Mouse (Mus musculus) heart, adult 2 months (tissue): ENCODE data around the gene Efl1. TPM values are rescaled to one million over a fixed set of nuclear protein-coding genes. Genes with fewer than 3 reads are reported as not detected.

Experiments used
- DNase-seq, 2 experiments: peaks; one replicate each; pipeline ENCODE4 v3.0.0; 2021
- H3K27ac ChIP-seq: fragments of 200-600 bp; 2 replicates; pipeline ENCODE4 v1.8.1; 2022
- H3K27me3 ChIP-seq: fragments of 200-500 bp; 2 replicates; pipeline ENCODE4 v1.6.1; 2012; ENCODE audit warnings: mild to moderate bottlenecking, low read length, inconsistent platforms, mixed read lengths; ENCODE audit not compliant: control insufficient read depth, insufficient read depth
- H3K36me3 ChIP-seq: fragments of 200-500 bp; 2 replicates; pipeline ENCODE4 v1.6.1; 2012; ENCODE audit warnings: low read length, inconsistent platforms; ENCODE audit not compliant: control insufficient read depth, insufficient read depth
- H3K4me1 ChIP-seq: fragments of 200-500 bp; 2 replicates; pipeline ENCODE4 v1.6.1; 2011; ENCODE audit warnings: low read length; ENCODE audit not compliant: control insufficient read depth, insufficient read depth
- H3K4me3 ChIP-seq: fragments of 200-600 bp; 2 replicates; pipeline ENCODE4 v1.8.1; 2022
- H3K79me2 ChIP-seq: fragments of 200-500 bp; replicated peaks from 2 replicates; pipeline ENCODE4 v1.6.1; 2012; ENCODE audit warnings: mild to moderate bottlenecking, inconsistent platforms, low read length, moderate library complexity, mixed read lengths; ENCODE audit not compliant: control insufficient read depth, insufficient read depth
- H3K9ac ChIP-seq: fragments of 200-500 bp; 2 replicates; pipeline ENCODE4 v1.6.1; 2012; ENCODE audit warnings: low read depth, mild to moderate bottlenecking, control low read depth, inconsistent platforms, low read length, mixed read lengths
- CTCF ChIP-seq: fragments of 200-600 bp; IDR thresholded peaks from 2 replicates; pipeline ENCODE4 v1.8.1; 2022; ENCODE audit warnings: antibody characterized with exemption, mild to moderate bottlenecking, moderate library complexity
- EP300 ChIP-seq: fragments of 200-500 bp; IDR thresholded peaks from 2 replicates; pipeline ENCODE4 v1.6.1; 2011; ENCODE audit warnings: low read depth, low read length, control low read depth; ENCODE audit not compliant: insufficient read depth
- POLR2A ChIP-seq: fragments of 200-500 bp; IDR thresholded peaks from 2 replicates; pipeline ENCODE4 v1.6.1; 2011; ENCODE audit warnings: mild to moderate bottlenecking, low read depth, low read length, control low read depth; ENCODE audit not compliant: insufficient read depth
- WGBS: fragments of 180-500 bp; shearing (Covaris S2); methylation state at CpG from one replicate; pipeline ENCODE4 v1.1.7; 2018; 5-methylcytosine and 5-hydroxymethylcytosine counted together
- intact Hi-C: fragments of 180-260 bp; cut with DNase I; formaldehyde crosslinking; loops from one replicate; pipeline ENCODE4 v1.15.1; 2025
- polyA plus RNA-seq: library from polyadenylated mRNA; depleted of rRNA; stranded (reverse); fragments of >200 nt; gene quantifications from 2 replicates; pipeline ENCODE4 v1.2.3, GENCODE M21; 2012
- total RNA-seq, 2 experiments: library from RNA; stranded (reverse); gene quantifications; 2 replicates each; pipeline ENCODE4 v1.2.3; 2021

Efl1 gene
- total and polyA plus RNA-seq, 3 experiments: 2.8 to 9.3 (median 8.7) TPM

DNA sequence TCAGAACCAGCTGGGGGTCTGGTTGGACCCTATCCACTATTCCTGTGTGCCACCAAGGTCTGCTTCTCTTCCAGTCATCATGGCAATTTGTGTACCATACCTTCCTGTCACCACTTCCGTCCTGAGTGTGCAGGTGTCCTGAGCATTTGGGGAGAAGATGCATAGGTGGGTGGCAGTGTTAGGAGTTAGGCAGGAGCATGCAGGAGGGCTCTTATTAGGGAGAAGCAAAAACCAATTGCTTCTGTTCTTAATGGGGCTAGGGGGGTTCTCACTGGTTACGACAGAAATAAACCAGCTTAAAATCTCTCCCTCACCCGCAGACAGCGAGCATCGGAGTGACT is 162.4 kb downstream of the Efl1 start:
- H3K79me2 ChIP-seq: no peaks in the 10 kb centered on the region
- 64% methylated on average over 5 of the region's 5 CpGs for WGBS
- H3K9ac ChIP-seq: no peak overlapping the region
- no peak overlapping the region for H3K27ac ChIP-seq
- no peak for TF ChIP-seq CTCF
- no peak for TF ChIP-seq POLR2A
- TF ChIP-seq EP300: no peak
- no peaks in the 10 kb centered on the region for H3K27me3 ChIP-seq
- DNase-seq: no peak
- no peaks in the 10 kb centered on the region for H3K36me3 ChIP-seq
- H3K4me1 ChIP-seq: no peaks in the 10 kb centered on the region
- intact Hi-C loops: no loop called here
- no peak overlapping the region for H3K4me3 ChIP-seq

DNA sequence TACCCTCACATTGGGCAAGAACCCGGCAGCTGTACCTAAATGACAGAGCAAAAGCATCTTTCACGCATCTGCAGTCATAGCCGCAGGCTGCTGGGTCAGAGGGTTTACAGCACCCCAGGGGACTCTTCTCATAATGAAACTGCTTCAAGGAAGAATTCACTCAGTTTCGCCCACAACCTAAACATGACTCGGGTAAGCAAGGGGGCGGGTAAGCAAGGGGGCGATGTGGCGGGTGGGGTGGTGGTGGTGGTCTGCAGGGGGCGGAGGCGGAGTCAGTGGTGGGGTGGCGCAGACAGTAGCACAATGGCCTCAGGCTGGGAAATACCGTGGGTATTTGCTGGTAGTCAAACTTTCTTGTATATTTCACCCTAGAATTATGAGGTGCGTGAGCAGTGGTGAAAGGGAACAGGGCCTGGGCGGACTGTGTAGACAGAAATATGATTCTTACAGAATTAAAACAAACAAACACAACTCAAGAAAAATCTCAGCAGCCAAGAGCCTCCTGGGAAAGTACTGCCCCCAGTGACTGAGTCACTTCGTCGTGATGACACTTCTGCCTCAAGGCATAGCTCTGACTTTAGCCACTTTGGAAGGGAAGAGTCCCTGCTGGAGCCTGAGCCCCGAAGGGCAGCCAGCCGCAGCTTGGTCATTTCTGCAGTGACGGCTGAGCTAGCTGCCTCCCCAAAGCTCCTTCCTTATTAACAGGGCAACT is 162.9 kb downstream of the Efl1 start:
- no peak overlapping the region for H3K4me3 ChIP-seq
- TF ChIP-seq CTCF: no peak
- TF ChIP-seq EP300: no peak
- TF ChIP-seq POLR2A: no peak
- WGBS: 46% methylated on average over 19 of the region's 19 CpGs
- H3K4me1 ChIP-seq: no peaks in the 10 kb centered on the region
- no peak overlapping the region for H3K27ac ChIP-seq
- intact Hi-C loops: no loop called here
- no peak overlapping the region for H3K9ac ChIP-seq
- no peaks in the 10 kb centered on the region for H3K79me2 ChIP-seq
- no peaks in the 10 kb centered on the region for H3K36me3 ChIP-seq
- DNase-seq: no peak
- no peaks in the 10 kb centered on the region for H3K27me3 ChIP-seq

DNA sequence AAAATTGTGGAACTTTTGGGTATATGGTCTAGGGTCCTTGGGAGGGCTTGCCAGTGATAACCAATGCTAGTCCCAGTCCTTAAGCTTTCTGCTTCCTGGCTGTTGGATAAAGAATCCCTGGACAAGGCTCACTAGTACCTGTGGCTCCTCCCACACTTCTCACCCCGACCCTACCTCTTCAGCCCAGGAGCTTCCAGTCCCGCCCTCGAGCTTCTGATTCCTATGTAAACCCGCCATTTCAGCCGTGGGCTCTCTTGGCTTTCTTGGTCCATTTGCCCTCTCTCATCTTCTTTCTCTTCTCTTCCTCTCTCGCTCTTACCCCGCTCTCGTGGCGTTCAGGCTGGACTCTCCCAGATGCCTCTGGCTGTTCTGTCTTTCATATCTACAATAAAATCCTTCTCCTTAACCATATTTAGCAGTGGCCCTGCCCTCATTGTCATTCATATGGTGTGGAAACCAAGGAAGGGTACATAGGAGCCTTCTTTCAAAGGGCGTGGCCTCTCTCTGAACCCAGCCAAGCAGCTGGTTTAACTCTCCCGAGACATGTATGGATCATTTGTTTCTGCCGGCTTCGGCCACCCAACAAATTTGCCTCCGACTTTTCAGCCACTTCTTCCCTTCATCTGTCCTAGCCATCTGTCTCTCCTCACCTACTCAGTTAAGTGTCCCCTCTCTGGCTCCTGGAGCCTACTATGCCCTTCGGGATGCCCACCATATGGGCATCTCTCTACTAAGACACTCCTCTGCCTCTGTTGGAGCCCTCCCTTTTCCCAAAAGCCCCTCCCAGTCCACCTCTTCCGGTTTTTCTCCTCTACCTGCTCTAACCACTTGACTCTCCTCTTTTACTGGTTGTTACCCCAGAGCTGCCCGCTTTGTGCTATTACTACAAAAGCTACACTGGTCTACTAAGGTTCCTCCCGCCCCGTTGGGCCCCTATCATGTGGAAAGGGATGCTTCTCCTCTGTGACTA is 164.1 kb downstream of the Efl1 start:
- DNase-seq: no peak
- Histone ChIP-seq H3K79me2 (no peaks in the 10 kb centered on the region), H3K9ac (no peak overlapping the region), H3K36me3 (no peaks in the 10 kb centered on the region), H3K4me3 (no peak overlapping the region), H3K27ac (no peak overlapping the region), H3K27me3 (no peaks in the 10 kb centered on the region), H3K4me1 (no peaks in the 10 kb centered on the region)
- intact Hi-C loops: no loop called here
- TF ChIP-seq CTCF (no peak), POLR2A (no peak)
- WGBS: 85% methylated on average over 19 of the region's 19 CpGs

DNA sequence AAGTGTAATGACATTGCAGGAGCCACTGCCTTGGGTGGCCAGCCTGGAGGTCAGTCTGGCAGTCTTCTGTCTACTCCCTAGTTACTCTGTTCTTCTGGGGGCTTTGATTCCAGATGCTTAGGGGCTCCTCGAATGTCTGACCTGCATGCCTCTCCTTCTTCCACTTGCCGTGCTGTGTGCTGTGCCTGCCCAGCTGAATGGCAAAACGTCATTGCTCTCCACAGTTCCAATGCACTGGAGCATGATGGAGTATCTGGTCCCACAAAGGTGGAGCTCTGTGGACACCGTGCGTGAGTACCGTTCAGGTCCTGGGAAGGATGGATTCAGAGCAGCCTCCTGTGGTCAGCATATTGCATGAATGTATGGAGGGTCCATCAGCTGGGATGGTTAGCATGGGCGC is 171.1 kb downstream of the Efl1 start:
- TF ChIP-seq POLR2A (no peak), CTCF (no peak)
- intact Hi-C loops: no loop called here
- H3K9ac ChIP-seq: no peak overlapping the region
- H3K36me3 ChIP-seq: no peaks in the 10 kb centered on the region
- 0 out of 2 replicates have a peak, but pooled peaks cover 1% of the 10 kb centered on the region for H3K27me3 ChIP-seq
- no peaks in the 10 kb centered on the region for H3K79me2 ChIP-seq
- no peak overlapping the region for H3K27ac ChIP-seq
- H3K4me1 ChIP-seq: no peaks in the 10 kb centered on the region
- H3K4me3 ChIP-seq: no peak overlapping the region
- DNase-seq: no peak
- WGBS: 89% methylated on average over 7 of the region's 7 CpGs

DNA sequence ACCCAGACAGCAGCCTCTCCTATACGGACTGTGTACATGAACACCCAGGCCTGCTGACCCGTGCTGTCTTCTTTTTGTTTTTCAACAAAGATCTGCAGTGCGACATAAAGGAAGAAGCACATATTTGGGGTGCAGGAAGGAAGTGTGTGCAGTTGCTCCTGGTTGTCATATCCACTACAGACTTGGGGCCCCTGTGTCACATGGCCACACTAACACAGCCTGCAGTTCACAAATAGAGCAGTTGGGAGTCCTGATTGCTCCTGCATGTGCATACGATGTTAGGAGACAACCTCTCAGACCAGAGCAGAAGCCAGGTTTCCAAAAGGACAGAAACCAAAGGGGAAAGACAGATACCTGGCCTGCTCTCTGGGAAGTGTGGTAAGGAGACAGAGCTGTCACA is 172.2 kb downstream of the Efl1 start:
- 68% methylated on average over 4 of the region's 4 CpGs for WGBS
- H3K36me3 ChIP-seq: no peaks in the 10 kb centered on the region
- H3K9ac ChIP-seq: no peak overlapping the region
- no peak overlapping the region for H3K27ac ChIP-seq
- 0 out of 2 replicates have a peak, but pooled peaks cover 1% of the 10 kb centered on the region for H3K27me3 ChIP-seq
- no peak for TF ChIP-seq EP300
- no peak for TF ChIP-seq POLR2A
- TF ChIP-seq CTCF: no peak
- H3K79me2 ChIP-seq: no peaks in the 10 kb centered on the region
- H3K4me1 ChIP-seq: no peaks in the 10 kb centered on the region
- no peak overlapping the region for H3K4me3 ChIP-seq
- intact Hi-C loops: no loop called here
- no peak for DNase-seq

DNA sequence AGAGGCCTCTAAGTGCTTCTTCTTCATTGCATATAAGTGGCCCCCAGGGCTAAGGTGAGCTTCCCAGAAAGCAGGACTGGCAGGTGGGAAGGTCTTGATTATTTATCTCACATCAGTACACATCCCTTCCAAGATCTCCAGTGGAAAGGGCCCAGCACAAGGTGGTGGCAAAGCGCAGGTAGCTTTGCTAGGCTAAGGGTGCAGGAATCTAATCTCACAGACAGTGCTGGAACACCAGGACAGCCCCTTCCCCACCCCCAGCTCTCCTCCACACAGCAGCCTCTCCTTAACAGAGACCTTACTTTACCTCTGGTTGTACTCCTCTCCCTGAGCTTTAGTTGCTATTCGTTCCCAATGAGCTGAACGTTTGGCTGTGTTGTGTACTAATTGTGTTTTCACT is 173.1 kb downstream of the Efl1 start:
- Histone ChIP-seq H3K27me3 (0 out of 2 replicates have a peak, but pooled peaks cover 1% of the 10 kb centered on the region), H3K27ac (no peak overlapping the region), H3K79me2 (no peaks in the 10 kb centered on the region), H3K4me1 (no peaks in the 10 kb centered on the region), H3K36me3 (no peaks in the 10 kb centered on the region), H3K4me3 (no peak overlapping the region), H3K9ac (no peak overlapping the region)
- WGBS: 81% methylated on average over 3 of the region's 3 CpGs
- intact Hi-C loops: no loop called here
- no peak for TF ChIP-seq EP300
- no peak for TF ChIP-seq CTCF
- no peak for TF ChIP-seq POLR2A
- DNase-seq: no peak
